Mouse (Mus musculus) adrenal gland, adult 8-10 months (tissue): ENCODE results near the gene Vmn1r26. TPM values are rescaled to one million over a fixed set of nuclear protein-coding genes. Genes with fewer than 3 reads are reported as not detected.
"Not testable (repeated sequence)": the region's sequence is repeated elsewhere in the genome, so short reads cannot be mapped to it uniquely, and the experiment has no call there.

Source experiments
- DNase-seq: peaks from one replicate; pipeline ENCODE4 v3.0.0; 2022
- total RNA-seq, 4 experiments: library from RNA; stranded (reverse); gene quantifications; 2 replicates each; pipeline ENCODE4 v1.2.4; 2022

The Vmn1r26 gene
- total RNA-seq, result not detected

DNA sequence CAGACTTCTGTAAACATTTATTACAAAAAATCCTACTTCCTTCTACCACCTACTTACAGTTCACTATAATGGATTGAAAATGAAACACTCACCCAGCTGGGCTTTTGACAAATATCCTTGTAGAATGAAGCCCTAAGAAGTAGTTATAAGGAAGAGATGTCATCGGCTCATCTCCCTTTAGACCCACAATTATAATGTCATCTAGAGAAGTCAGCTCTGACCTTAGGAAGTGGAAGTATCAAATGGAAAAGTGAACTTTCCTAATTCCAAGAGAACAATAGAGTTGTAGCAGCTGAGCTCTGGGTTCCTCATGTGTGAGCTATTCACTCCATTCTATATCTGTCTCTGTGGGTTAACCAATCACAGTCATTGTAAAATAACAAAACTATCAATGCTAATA is at the start of gene Vmn1r26:
Gene Vmn1r26, minus strand, starts transcription at position 101 of the 400 bp plus-strand sequence.
- DNase-seq, result no peak

DNA sequence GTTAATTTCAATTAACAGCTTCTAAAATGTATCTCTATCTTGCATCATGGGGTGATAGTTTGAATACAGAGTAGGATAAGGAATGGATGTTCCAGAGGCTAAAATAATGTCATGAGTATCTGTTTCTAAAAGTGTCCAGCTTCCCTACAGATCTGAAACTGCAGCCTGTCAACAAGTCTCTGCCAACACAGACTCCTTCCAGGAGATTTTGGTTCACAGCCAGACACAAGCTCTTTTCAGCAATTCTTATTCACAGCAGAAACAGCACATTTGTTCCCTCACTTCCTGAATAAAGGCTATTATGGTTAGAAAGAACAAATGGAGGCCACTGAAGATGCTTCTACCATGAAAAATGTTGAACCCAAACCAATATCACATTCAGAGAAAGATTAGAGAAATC is 29.1 kb upstream of the Vmn1r26 start:
- no peak for DNase-seq

DNA sequence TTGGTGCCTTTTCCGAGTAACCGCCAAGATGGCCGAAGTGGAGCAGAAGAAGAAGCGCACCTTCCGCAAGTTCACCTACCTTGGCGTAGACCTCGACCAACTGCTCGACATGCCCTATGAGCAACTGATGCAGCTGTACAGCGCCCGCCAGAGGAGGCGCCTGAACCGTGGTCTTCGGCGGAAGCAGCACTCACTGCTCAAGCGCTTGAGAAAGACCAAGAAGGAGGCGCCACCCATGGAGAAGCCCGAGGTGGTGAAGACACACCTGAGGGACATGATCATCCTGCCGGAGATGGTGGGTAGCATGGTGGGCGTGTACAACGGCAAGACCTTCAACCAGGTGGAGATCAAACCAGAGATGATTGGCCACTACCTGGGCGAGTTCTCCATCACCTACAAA is 2.5 kb upstream of the Vmn1r26 start:
- DNase-seq, result not testable (repeated sequence)

DNA sequence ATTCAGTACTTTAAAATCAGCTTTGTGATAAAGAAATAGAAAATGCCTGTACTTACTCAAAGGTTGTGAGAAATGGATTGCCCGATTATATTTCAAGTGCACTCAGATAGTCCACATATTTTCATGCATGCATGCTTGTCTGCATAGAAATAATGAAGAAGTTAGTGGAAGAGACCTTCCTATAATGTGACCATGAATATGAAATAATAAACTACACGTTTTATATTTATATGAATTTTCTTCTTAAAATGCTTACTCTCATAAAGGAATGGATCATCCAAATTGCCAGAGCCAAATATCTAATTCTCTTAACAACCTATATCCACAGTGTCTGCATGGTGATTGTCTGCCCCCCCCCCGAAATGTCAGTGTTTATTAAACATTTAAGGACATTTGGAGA is 34.2 kb downstream of the Vmn1r26 start, which contains the start of gene Vmn1r25:
Gene Vmn1r25, minus strand, starts transcription at position 101 of the 400 bp plus-strand sequence.
- DNase-seq, result no peak

DNA sequence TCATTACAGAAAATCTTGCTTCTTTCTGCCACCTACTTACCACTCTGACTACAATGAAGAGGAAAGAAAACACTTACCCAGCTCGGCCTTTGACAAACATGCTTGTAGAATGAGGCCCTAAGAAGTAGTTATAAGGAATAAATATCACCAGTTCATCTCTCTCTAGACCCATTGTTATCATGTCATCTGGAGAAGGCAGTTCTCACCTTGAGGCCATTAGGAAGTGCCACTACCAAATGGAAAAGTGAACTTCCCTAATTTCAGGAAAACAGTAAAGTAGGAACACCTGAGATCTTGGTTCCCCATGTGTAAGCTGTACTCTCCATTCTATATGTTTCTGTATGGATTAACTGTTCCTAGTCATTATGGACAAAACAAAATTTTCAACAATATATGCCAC is 53.6 kb downstream of the Vmn1r26 start, which contains the start of gene Vmn1r24:
Gene Vmn1r24, minus strand, starts transcription at position 101 of the 400 bp plus-strand sequence.
- not testable (repeated sequence) for DNase-seq

Other genes with a start within 250 kb of the Vmn1r26 start
- 10 to 100 TPM; 16.8 to 21.4 (median 17.2) TPM for gene Vopp1, start 190.0 kb downstream of the Vmn1r26 start, total RNA-seq
- not detected for gene Vmn1r21, start 164.8 kb downstream of the Vmn1r26 start, total RNA-seq
- gene Vmn1r22, start 107.1 kb downstream of the Vmn1r26 start, total RNA-seq, result not detected
- not detected for gene Vmn1r23, start 88.3 kb downstream of the Vmn1r26 start, total RNA-seq
- not detected for gene Vmn1r24, start 53.7 kb downstream of the Vmn1r26 start, total RNA-seq
- gene Vmn1r25, start 34.3 kb downstream of the Vmn1r26 start, total RNA-seq, result not detected
- not detected for gene Vmn1r27, start 203.7 kb upstream of the Vmn1r26 start, total RNA-seq
- not detected for gene Vmn1r28, start 246.9 kb upstream of the Vmn1r26 start, total RNA-seq